Mouse (Mus musculus) midbrain, embryonic 13.5 days (tissue): Measurements from ENCODE around the gene Abi1. TPM values are rescaled to one million over a fixed set of nuclear protein-coding genes. Genes with fewer than 3 reads are reported as not detected.
A peak's percentile ranks its signal among the peaks of the same experiment; 100 is the strongest.
"Not testable (repeated sequence)": the region's sequence is repeated elsewhere in the genome, so short reads cannot be mapped to it uniquely, and the experiment has no call there.

Source experiments
- ATAC-seq: fragments of 200-750 bp; cut with Nextera tagmentation; 2 replicates; pipeline ENCODE4 v1.8.0; 2017; ENCODE audit warnings: mild to moderate bottlenecking, moderate TSS enrichment, moderate library complexity
- H3K27ac ChIP-seq: fragments of 300-500 bp; sonication (generic); 2 replicates; pipeline ENCODE4 v1.5.1; 2015; ENCODE audit warnings: inconsistent platforms, mild to moderate bottlenecking, moderate library complexity
- H3K27me3 ChIP-seq: fragments of 300-500 bp; sonication (generic); 2 replicates; pipeline ENCODE4 v1.6.1; 2015; ENCODE audit warnings: mild to moderate bottlenecking, inconsistent platforms
- H3K36me3 ChIP-seq: fragments of 300-500 bp; sonication (generic); 2 replicates; pipeline ENCODE4 v1.6.1; 2015; ENCODE audit warnings: mild to moderate bottlenecking, inconsistent platforms
- H3K4me1 ChIP-seq: fragments of 300-500 bp; sonication (generic); replicated peaks from 2 replicates; pipeline ENCODE4 v1.6.1; 2015; ENCODE audit warnings: inconsistent platforms
- H3K4me2 ChIP-seq: fragments of 300-500 bp; sonication (generic); replicated peaks from 2 replicates; pipeline ENCODE4 v1.6.1; 2015; ENCODE audit warnings: moderate library complexity, mild to moderate bottlenecking, inconsistent platforms
- H3K4me3 ChIP-seq: fragments of 300-500 bp; sonication (generic); replicated peaks from 2 replicates; pipeline ENCODE4 v1.5.1; 2015; ENCODE audit warnings: mild to moderate bottlenecking, inconsistent platforms
- H3K9ac ChIP-seq: fragments of 300-500 bp; sonication (generic); replicated peaks from 2 replicates; pipeline ENCODE4 v1.6.1; 2015; ENCODE audit warnings: mild to moderate bottlenecking, inconsistent platforms
- H3K9me3 ChIP-seq: fragments of 300-500 bp; sonication (generic); 2 replicates; pipeline ENCODE4 v1.6.1; 2016; ENCODE audit warnings: mild to moderate bottlenecking, inconsistent platforms
- WGBS: fragments of 180-500 bp; shearing (Covaris S2); methylation state at CpG from one replicate; pipeline ENCODE4 v1.1.7; 2015; 5-methylcytosine and 5-hydroxymethylcytosine counted together
- polyA plus RNA-seq: library from polyadenylated mRNA; unstranded; fragments of >200 nt; fragmentation: Nextera tagmentation; extraction: Ambion mirVana; gene quantifications from 2 replicates; pipeline ENCODE4 v1.2.1, GENCODE M21; 2015

Gene Abi1
- polyA plus RNA-seq, 1 experiment from 2014 or later: 51.9 TPM

GRCm38 (mm10) chr2:22954278-22954677 is 85.8 kb downstream of the Abi1 start:
- H3K9me3 ChIP-seq: no peaks in the 10 kb centered on the region
- no peak overlapping the region for H3K9ac ChIP-seq
- H3K4me3 ChIP-seq: no peak overlapping the region
- H3K36me3 ChIP-seq: peaks cover 2% of the 10 kb centered on the region; the same call in 1 of the 2 replicates
- H3K27ac ChIP-seq: no peak overlapping the region
- H3K4me2 ChIP-seq: no peak overlapping the region
- no peak for ATAC-seq
- no peaks in the 10 kb centered on the region for H3K4me1 ChIP-seq
- 88% methylated on average over 4 of the region's 4 CpGs for WGBS
- no peaks in the 10 kb centered on the region for H3K27me3 ChIP-seq

GRCm38 (mm10) chr2:22949956-22950355 is 90.1 kb downstream of the Abi1 start:
- ATAC-seq: no peak
- Histone ChIP-seq H3K4me2 (no peak overlapping the region), H3K27ac (no peak overlapping the region), H3K9ac (no peak overlapping the region), H3K36me3 (peaks cover 5% of the 10 kb centered on the region; the same call in 1 of the 2 replicates), H3K27me3 (no peaks in the 10 kb centered on the region), H3K4me1 (no peaks in the 10 kb centered on the region), H3K9me3 (no peaks in the 10 kb centered on the region), H3K4me3 (no peak overlapping the region)
- 67% methylated on average over 4 of the region's 4 CpGs for WGBS

- 83% methylated on average over 1 of the region's 1 CpGs for WGBS
- no peak overlapping the region for H3K9ac ChIP-seq
- no peaks in the 10 kb centered on the region for H3K9me3 ChIP-seq
- H3K4me1 ChIP-seq: no peaks in the 10 kb centered on the region
- peaks cover 26% of the 10 kb centered on the region for H3K36me3 ChIP-seq
- ATAC-seq: no peak
- H3K4me3 ChIP-seq: no peak overlapping the region
- no peak overlapping the region for H3K27ac ChIP-seq
- no peak overlapping the region for H3K4me2 ChIP-seq
- H3K27me3 ChIP-seq: no peaks in the 10 kb centered on the region
Measured at GRCm38 (mm10) chr2:22933556-22933955, 106.5 kb downstream of the Abi1 start.

- no peak overlapping the region for H3K4me3 ChIP-seq
- H3K9me3 ChIP-seq: no peaks in the 10 kb centered on the region
- no peak overlapping the region for H3K9ac ChIP-seq
- H3K4me2 ChIP-seq: no peak overlapping the region
- H3K4me1 ChIP-seq: no peaks in the 10 kb centered on the region
- peaks cover 21% of the 10 kb centered on the region for H3K36me3 ChIP-seq
- no peak for ATAC-seq
- H3K27ac ChIP-seq: no peak overlapping the region
- 48% methylated on average over 2 of the region's 2 CpGs for WGBS
- H3K27me3 ChIP-seq: no peaks in the 10 kb centered on the region
Measured at GRCm38 (mm10) chr2:22928259-22928658, 111.8 kb downstream of the Abi1 start.

- WGBS: 82% methylated on average over 3 of the region's 3 CpGs
- ATAC-seq, H3K9ac ChIP-seq, H3K4me1 ChIP-seq, H3K27me3 ChIP-seq, H3K4me3 ChIP-seq, H3K9me3 ChIP-seq, H3K27ac ChIP-seq, H3K4me2 ChIP-seq: not testable (repeated sequence)
- H3K36me3 ChIP-seq: peaks cover 26% of the 10 kb centered on the region
Measured at GRCm38 (mm10) chr2:22925911-22926310, 114.1 kb downstream of the Abi1 start.

GRCm38 (mm10) chr2:22918651-22919050 is 121.4 kb downstream of the Abi1 start:
- Histone ChIP-seq H3K9me3 (no peaks in the 10 kb centered on the region), H3K4me3 (no peak overlapping the region), H3K9ac (no peak overlapping the region), H3K27me3 (no peaks in the 10 kb centered on the region), H3K36me3 (peaks cover 54% of the 10 kb centered on the region), H3K4me2 (no peak overlapping the region), H3K27ac (no peak overlapping the region), H3K4me1 (no peaks in the 10 kb centered on the region)
- ATAC-seq: no peak
- WGBS: 92% methylated on average over 2 of the region's 2 CpGs

GRCm38 (mm10) chr2:22914421-22914820 is 125.6 kb downstream of the Abi1 start:
- no peak overlapping the region for H3K27ac ChIP-seq
- no peak overlapping the region for H3K4me2 ChIP-seq
- no peak overlapping the region for H3K4me3 ChIP-seq
- H3K4me1 ChIP-seq: no peaks in the 10 kb centered on the region
- no peak for ATAC-seq
- H3K36me3 ChIP-seq: peaks cover 59% of the 10 kb centered on the region
- 55% methylated on average over 3 of the region's 3 CpGs for WGBS
- no peak overlapping the region for H3K9ac ChIP-seq
- H3K27me3 ChIP-seq: no peaks in the 10 kb centered on the region
- H3K9me3 ChIP-seq: no peaks in the 10 kb centered on the region

GRCm38 (mm10) chr2:22903947-22904346 is 136.1 kb downstream of the Abi1 start:
- Histone ChIP-seq H3K27me3 (no peaks in the 10 kb centered on the region), H3K27ac (no peak overlapping the region), H3K9me3 (no peaks in the 10 kb centered on the region), H3K4me3 (no peak overlapping the region), H3K9ac (no peak overlapping the region), H3K4me1 (no peaks in the 10 kb centered on the region), H3K36me3 (peaks cover 47% of the 10 kb centered on the region), H3K4me2 (no peak overlapping the region)
- no peak for ATAC-seq
- 98% methylated on average over 3 of the region's 3 CpGs for WGBS

- WGBS: under 1% methylated on average over 80 of the region's 81 CpGs
- no peaks in the 10 kb centered on the region for H3K27me3 ChIP-seq
- peak; percentile 100 for ATAC-seq
- peak within 1 kb of the TSS; percentile 90 for H3K4me3 ChIP-seq
- H3K4me1 ChIP-seq: peaks cover 20% of the 10 kb centered on the region
- H3K4me2 ChIP-seq: peak within 1 kb of the TSS; percentile 75
- peak within 1 kb of the TSS; percentile 84 for H3K9ac ChIP-seq
- no peaks in the 10 kb centered on the region for H3K36me3 ChIP-seq
- H3K27ac ChIP-seq: peak within 1 kb of the TSS; percentile 92
- H3K9me3 ChIP-seq: no peaks in the 10 kb centered on the region
Measured at GRCm38 (mm10) chr2:22895282-22896273, 144.5 kb downstream of the Abi1 start, which contains the start of gene Pdss1. TSS of gene Pdss1 (plus strand) at chr2:22895522.

GRCm38 (mm10) chr2:22894932-22895281 is 145.1 kb downstream of the Abi1 start:
- peak overlapping the region; percentile 84 for H3K9ac ChIP-seq
- no peak; the same call in 1 of the 2 replicates for ATAC-seq
- 28% methylated on average over 9 of the region's 9 CpGs for WGBS

More at GRCm38 (mm10) chr2:22894932-22895281, 145.1 kb downstream of the Abi1 start:
- Histone ChIP-seq H3K4me1 (peaks cover 20% of the 10 kb centered on the region), H3K9me3 (no peaks in the 10 kb centered on the region), H3K4me3 (peak overlapping the region; percentile 90), H3K27me3 (no peaks in the 10 kb centered on the region), H3K4me2 (peak overlapping the region; percentile 75), H3K36me3 (no peaks in the 10 kb centered on the region), H3K27ac (peak overlapping the region; percentile 92)
